Mouse (Mus musculus) heart, postnatal 0 days (tissue): ENCODE data around the gene Sars. TPM values are rescaled to one million over a fixed set of nuclear protein-coding genes. Genes with fewer than 3 reads are reported as not detected.

Experiments
- ATAC-seq: fragments of 200-750 bp; cut with Nextera tagmentation; 2 replicates; pipeline ENCODE4 v1.8.0; 2017; ENCODE audit warnings: low read depth, moderate number of reproducible peaks, moderate library complexity; ENCODE audit not compliant: insufficient read depth
- DNase-seq: peaks from one replicate; pipeline ENCODE4 v3.0.0-alpha.2; 2016; ENCODE audit warnings: low spot score
- H3K27ac ChIP-seq: fragments of 300-500 bp; sonication (generic); 2 replicates; pipeline ENCODE4 v1.5.1; 2014; ENCODE audit warnings: low read depth, mild to moderate bottlenecking
- H3K27me3 ChIP-seq: fragments of 300-500 bp; sonication (generic); 2 replicates; pipeline ENCODE4 v1.6.1; 2014; ENCODE audit warnings: low read length, mixed read lengths; ENCODE audit not compliant: control insufficient read depth, insufficient read depth
- H3K36me3 ChIP-seq: fragments of 300-500 bp; sonication (generic); replicated peaks from 2 replicates; pipeline ENCODE4 v1.6.1; 2014; ENCODE audit warnings: low read length, mixed read lengths; ENCODE audit not compliant: control insufficient read depth, insufficient read depth
- H3K4me1 ChIP-seq: fragments of 300-500 bp; sonication (generic); 2 replicates; pipeline ENCODE4 v1.6.1; 2014; ENCODE audit warnings: antibody characterized with exemption; ENCODE audit not compliant: control insufficient read depth, insufficient read depth
- H3K4me2 ChIP-seq: fragments of 300-500 bp; sonication (generic); 2 replicates; pipeline ENCODE4 v1.6.1; 2014; ENCODE audit warnings: low read depth, mild to moderate bottlenecking, low read length, moderate library complexity
- H3K4me3 ChIP-seq: fragments of 300-500 bp; sonication (generic); 2 replicates; pipeline ENCODE4 v1.5.1; 2014; ENCODE audit warnings: low read depth, low read length
- H3K9ac ChIP-seq: fragments of 300-500 bp; sonication (generic); replicated peaks from 2 replicates; pipeline ENCODE4 v1.6.1; 2014; ENCODE audit warnings: low read depth, low read length, mixed read lengths
- H3K9me3 ChIP-seq: fragments of 300-500 bp; sonication (generic); replicated peaks from 2 replicates; pipeline ENCODE4 v1.6.1; 2016; ENCODE audit warnings: low read length; ENCODE audit not compliant: control insufficient read depth
- CTCF ChIP-seq: IDR thresholded peaks from 2 replicates; pipeline ENCODE4 v1.5.1; 2016; ENCODE audit warnings: antibody characterized with exemption, control low read depth, low read depth
- EP300 ChIP-seq: IDR thresholded peaks from 2 replicates; pipeline ENCODE4 v1.6.1; 2016; ENCODE audit warnings: antibody characterized with exemption, low read depth
- WGBS: fragments of 180-500 bp; shearing (Covaris S2); extraction: QIAGEN DNeasy Blood & Tissue Kit; methylation state at CpG from one replicate; pipeline ENCODE4 v1.1.7; 2014; 5-methylcytosine and 5-hydroxymethylcytosine counted together
- polyA plus RNA-seq: library from polyadenylated mRNA; unstranded; fragments of >200 nt; fragmentation: Nextera tagmentation; extraction: Ambion mirVana; gene quantifications from 2 replicates; pipeline ENCODE4 v1.2.1, GENCODE M21; 2015
- total RNA-seq: library from RNA; depleted of rRNA; stranded (reverse); fragments of >200 nt; gene quantifications from 2 replicates; pipeline ENCODE4 v1.2.3, GENCODE M21; 2014; ENCODE audit warnings: low replicate concordance

The Sars gene
- total and polyA plus RNA-seq, 2 experiments from 2014 or later: 40.3 to 77.7 TPM

DNA sequence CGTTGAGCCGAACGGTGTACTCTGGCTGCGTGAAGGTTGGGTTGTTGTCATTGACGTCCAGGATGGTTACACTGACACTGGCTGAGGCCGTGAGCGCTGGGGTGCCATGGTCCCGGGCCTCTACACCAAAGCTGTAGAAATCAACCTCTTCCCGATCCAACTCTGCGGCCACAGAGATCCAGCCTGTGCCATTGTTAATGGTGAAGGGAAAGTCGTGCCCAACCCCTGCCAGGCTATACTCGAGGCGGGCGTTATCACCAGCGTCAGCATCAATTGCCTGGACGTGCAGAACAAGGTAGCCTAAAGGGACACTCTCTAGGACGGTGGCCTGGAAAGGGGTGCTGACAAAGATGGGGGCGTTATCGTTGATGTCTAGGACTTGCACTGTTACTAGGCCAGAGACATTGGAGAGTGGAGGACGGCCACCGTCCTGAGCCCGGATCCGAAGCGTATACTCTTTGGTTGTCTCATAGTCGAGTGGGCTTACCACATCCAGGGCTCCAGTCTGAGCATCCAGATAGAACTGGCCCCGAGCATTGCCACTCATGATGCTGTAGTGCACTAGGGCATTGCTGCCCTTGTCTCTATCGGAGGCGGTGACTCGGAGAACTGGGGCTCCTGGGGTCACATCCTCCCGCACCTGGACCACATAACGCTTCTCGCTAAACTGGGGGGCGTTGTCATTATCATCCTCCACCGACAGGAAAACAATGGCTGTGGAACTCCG, 31.2 kb downstream of the Sars start:
- 97% methylated on average over 35 of the region's 35 CpGs for WGBS
- Histone ChIP-seq H3K36me3 (no peaks in the 10 kb centered on the region; the same call in 1 of the 2 replicates), H3K4me1 (peaks cover 9% of the 10 kb centered on the region; the same call in 1 of the 2 replicates), H3K9ac (no peak overlapping the region), H3K4me2 (no peak overlapping the region), H3K27me3 (peaks cover 20% of the 10 kb centered on the region), H3K9me3 (0 out of 2 replicates have a peak, but pooled peaks cover 10% of the 10 kb centered on the region), H3K4me3 (no peak overlapping the region), H3K27ac (no peak overlapping the region)
- DNase-seq (no peak), ATAC-seq (no peak)
- TF ChIP-seq CTCF (no peak), EP300 (no peak)

DNA sequence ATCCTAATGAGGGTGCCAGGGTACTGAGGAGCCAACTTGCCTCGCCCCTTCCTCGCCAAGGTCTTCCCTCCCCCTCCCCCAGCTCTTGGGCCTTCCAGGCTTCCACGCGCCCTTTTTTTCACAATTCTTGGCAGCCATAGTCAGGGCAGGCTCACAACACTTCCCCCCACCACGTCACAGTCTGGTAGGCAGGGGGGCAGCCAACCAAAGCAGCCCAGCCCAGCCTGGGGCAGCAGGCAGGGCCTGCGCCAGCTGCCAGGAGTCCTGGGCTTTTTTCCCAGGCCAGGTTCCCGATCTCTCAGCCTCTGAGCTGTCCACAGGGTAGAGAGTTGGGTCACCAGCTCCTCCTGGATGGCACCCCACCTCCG, 33.3 kb downstream of the Sars start:
- Histone ChIP-seq H3K4me1 (peaks cover 9% of the 10 kb centered on the region; the same call in 1 of the 2 replicates), H3K4me2 (no peak overlapping the region), H3K4me3 (no peak overlapping the region), H3K27ac (no peak overlapping the region), H3K9ac (no peak overlapping the region), H3K36me3 (no peaks in the 10 kb centered on the region; the same call in 1 of the 2 replicates), H3K9me3 (0 out of 2 replicates have a peak, but pooled peaks cover 10% of the 10 kb centered on the region), H3K27me3 (peaks cover 12% of the 10 kb centered on the region)
- ATAC-seq (0 out of 2 replicates have a peak, but pooled peaks have one; percentile 36), DNase-seq (no peak)
- 66% methylated on average over 8 of the region's 8 CpGs for WGBS
- TF ChIP-seq CTCF (no peak), EP300 (no peak)

DNA sequence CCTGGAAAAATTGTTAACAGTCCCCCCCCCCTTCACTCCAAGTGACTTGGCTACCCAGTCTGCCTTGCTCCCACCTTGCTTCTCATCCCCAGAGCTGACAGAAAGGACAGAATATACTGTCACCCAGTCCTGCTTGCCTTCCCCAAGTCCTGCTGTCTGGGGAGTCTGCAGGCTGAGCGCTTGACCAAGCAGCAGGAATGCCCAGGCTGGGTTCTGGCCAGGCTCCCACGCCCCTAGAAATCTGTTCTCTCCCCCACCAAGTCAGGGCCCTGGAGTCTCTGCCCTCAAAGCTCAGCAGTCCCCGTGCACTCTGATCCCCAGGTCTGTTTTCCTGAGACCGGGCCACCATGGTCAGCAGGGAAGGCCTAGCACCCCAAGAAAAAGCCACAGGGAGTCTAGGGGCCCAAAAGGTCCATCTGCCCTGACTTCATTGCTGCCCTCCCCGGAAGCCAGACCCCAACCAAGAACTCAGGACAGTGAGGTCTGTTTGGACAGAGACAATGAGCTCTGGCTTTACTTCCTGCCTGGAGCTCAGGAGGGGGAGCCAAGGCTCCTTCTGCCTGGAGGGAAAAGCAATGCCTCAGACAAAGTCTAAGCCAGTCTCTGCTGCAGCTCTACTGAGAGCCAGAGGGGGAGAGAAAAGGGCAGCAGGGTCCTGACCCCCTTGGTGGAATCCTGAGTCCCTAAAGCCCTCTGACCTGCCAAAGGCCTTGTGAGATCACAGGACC, 33.8 kb downstream of the Sars start:
- Histone ChIP-seq H3K4me1 (peaks cover 9% of the 10 kb centered on the region; the same call in 1 of the 2 replicates), H3K36me3 (no peaks in the 10 kb centered on the region; the same call in 1 of the 2 replicates), H3K27ac (no peak overlapping the region), H3K4me3 (no peak overlapping the region), H3K9me3 (0 out of 2 replicates have a peak, but pooled peaks cover 10% of the 10 kb centered on the region), H3K4me2 (no peak overlapping the region), H3K27me3 (peaks cover 6% of the 10 kb centered on the region; the same call in 1 of the 2 replicates), H3K9ac (0 out of 2 replicates have a peak overlapping the region, but pooled peaks have one; percentile 26)
- no peak for ATAC-seq
- WGBS: 54% methylated on average over 5 of the region's 5 CpGs
- TF ChIP-seq CTCF: no peak
- no peak for TF ChIP-seq EP300
- no peak for DNase-seq

DNA sequence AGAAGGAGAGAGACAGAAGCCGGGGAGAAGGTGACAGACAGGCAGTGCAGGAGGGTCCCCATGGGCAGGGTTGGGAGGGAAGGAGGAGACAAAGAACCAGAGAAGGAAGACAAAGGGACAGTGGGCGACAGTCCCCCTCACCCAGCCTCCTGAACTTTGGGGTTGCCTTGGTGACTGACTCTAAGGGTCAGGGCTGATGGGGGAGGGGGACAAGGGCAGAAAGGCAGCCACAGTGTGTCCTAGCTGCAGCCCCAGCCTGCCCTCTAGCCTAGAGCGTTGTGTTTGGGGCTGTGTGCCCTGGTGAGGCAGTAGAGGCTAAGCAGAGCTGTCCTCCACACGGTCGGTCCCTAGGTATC, 34.7 kb downstream of the Sars start:
- Histone ChIP-seq H3K27me3 (0 out of 2 replicates have a peak, but pooled peaks cover 6% of the 10 kb centered on the region), H3K4me2 (no peak overlapping the region), H3K9ac (no peak overlapping the region), H3K27ac (no peak overlapping the region), H3K9me3 (0 out of 2 replicates have a peak, but pooled peaks cover 10% of the 10 kb centered on the region), H3K36me3 (no peaks in the 10 kb centered on the region; the same call in 1 of the 2 replicates), H3K4me3 (no peak overlapping the region), H3K4me1 (peaks cover 3% of the 10 kb centered on the region; the same call in 1 of the 2 replicates)
- ATAC-seq (no peak), DNase-seq (no peak)
- TF ChIP-seq CTCF (no peak), EP300 (no peak)
- WGBS: 45% methylated on average over 5 of the region's 5 CpGs

DNA sequence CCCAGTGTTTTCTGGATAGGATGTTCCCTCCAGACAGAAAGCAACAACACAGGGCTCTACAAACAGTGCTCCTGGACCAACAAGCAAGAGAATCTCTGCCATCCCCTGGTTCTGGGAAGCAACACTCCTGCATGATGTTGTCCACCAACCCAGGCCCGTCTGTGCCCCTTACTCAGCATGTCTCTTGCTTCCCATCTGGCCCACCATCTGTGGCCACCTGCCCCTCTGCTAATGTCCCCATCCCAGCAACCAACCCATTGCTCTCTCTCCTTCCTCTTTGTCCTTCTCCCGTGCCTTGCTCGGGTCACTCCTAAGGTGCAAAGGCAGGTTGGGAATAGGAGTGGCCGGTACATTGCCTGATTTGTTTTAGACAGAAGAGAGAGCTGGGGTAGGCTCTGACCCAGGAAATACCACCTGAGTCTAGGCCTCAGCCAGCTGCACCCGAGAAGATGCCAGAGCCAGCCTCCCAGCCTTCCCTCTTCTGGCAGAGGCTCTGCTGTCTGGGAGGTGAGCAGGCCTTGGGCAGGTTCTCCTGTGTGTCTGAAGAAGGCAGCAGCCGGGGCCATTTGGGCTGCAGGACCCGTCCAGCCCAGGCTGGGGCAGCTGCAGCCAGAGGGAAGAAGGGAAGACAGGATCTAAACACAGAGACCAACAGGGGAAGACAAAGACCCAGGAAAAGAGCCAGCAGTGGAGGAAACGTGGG, 35.2 kb downstream of the Sars start:
- no peak overlapping the region for H3K4me2 ChIP-seq
- H3K4me3 ChIP-seq: no peak overlapping the region
- 0 out of 2 replicates have a peak, but pooled peaks cover 2% of the 10 kb centered on the region for H3K27me3 ChIP-seq
- H3K36me3 ChIP-seq: no peaks in the 10 kb centered on the region; the same call in 1 of the 2 replicates
- no peaks in the 10 kb centered on the region for H3K4me1 ChIP-seq
- ATAC-seq (no peak), DNase-seq (no peak)
- TF ChIP-seq CTCF (no peak), EP300 (no peak)
- no peak overlapping the region for H3K27ac ChIP-seq
- 69% methylated on average over 8 of the region's 8 CpGs for WGBS
- H3K9me3 ChIP-seq: 0 out of 2 replicates have a peak, but pooled peaks cover 10% of the 10 kb centered on the region
- no peak overlapping the region for H3K9ac ChIP-seq
